Mouse (Mus musculus): Measurements from ENCODE around the gene Abhd16a.
A peak's percentile ranks its signal among the peaks of the same experiment; 100 is the strongest.

The Abhd16a gene

DNA sequence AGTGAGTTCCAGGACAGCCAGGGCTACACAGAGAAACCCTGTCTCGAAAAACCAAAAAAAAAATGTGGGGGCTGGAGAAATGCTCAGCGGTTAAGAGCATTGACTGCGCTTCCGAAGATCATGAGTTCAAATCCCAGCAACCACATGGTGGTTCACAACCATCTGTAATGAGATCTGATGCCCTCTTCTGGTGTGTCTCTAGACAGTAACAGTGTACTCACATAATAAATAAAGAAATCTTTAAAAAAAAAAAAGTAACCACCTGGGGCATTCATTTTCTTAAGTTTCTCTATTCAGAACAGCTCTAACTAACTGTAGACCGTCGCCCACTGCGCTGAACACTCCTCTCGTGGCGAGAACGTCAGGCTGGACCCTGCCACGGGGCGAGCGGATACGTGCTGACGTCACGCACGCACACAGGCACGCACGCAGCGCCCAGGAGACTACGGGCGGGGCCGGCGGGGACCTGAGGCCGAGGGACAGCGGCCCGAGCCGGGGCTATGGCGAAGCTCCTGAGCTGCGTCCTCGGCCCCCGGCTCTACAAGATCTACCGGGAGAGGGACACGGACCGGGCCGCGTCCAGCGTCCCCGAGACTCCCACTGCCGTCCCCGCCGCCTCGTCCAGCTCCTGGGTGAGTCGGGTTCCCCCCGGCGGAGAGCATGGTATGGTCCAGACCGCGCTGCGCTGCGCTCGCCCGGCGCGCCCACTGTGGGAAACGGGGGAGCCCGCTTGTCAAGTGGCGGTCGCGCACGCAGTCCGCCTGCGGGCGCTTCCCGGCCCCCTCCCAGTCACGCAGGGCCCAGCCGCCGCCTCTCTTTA lies at the start of gene Abhd16a:
Gene Abhd16a, plus strand, starts transcription at position 439 of the 820 bp plus-strand sequence.
- DNase-seq = peak; percentile 96

DNA sequence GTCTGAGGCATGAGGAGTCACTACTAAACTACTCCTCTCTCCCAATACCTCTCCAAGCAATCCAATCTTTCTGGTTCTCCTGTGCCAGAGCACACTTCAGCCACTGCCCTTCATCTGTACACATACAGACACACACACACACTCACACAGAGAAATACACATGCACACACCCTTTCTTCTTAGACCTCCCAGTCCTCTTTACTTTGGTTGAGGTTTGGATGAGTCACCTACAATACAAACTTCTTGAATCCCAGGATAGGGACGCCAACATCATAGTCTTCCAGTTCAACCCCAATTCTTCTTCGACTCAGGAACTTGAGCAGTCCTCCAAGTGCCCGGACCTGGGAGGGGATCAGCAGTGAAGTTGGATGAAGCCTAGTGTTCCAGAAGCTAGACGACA lies 45.3 kb upstream of the Abhd16a start:
- no peak for DNase-seq

DNA sequence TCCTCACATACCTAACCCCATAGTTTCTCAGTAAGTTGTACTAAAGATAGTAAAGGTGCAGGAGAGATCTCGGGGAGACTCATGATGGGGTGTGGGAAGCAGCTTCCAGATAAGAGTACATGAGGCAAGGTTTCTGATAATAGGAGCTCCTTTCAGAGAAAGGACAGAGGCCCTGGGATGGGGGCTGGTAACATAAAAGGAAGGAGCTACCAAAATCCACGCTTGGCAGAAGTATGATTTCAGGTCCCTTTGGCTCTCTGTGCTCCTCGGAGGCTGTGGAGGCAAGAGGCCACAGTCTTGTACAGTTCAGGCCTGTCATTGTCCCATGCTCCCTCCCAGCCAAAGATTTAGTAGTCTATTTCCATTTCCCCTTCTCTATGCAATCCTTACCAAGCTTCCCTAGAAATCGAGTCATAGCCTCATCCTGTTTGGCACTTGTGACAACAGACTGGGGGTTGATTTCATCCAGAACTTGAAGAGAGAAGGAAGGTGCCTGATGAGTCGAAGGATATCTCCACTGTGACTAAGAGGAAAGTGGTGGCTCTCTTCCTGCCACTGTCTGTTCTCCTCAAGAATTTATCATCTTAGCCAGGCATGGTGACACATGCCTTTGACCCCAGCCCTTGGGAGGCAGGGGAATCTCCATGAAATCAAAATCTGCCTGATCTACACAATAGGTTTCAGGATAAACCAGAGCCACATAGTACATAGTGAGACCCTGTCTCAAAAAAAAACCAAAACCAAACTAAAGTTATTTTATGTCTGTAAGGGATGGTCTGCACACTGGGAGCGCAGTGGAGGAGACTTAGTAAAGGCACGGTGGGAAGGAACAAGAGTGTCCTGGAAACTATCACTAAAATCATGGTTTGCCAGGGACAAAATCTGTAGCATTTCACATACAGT lies 43.9 kb upstream of the Abhd16a start:
- DNase-seq = no peak

DNA sequence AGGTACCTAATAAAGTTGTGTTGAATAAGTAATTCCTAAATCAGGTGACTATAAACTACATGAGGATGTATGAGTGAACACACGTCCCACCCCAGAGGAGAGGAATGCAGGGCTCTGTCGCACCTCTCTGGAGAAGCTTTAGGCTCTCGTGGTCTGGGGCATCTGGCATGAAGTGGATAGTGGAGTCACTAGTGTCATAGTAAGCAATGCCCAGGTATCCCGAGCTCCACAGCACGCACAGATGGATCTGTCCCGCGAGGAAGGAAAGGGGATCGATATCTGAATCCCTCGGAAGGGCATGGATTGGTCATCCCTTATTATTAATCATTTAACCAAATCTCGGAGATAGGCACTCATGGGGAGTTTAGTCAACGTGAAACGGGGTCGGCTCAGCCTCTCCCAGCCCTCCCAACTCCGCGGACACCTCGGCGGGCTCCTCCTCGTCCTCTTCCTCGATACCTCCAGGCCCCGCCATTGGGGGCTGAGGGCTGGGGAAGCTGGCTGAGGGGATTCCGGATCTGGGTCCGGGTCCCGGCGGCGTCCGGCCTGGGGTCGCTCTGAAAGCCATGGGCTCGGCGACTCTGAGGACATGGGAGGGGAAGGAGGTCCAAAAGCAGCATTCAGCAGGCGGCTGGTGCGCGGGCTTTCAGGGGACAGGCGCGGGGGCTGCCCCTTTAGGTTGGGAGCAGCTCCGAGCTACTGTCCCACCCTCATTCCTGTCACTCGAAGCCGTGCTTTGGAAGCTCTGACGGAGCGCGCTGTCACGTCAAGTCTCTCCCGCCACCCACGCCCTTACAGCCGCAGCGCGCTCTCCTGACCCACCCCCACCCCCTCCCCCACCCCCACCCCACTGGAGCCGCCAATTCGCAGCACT lies 43.0 kb upstream of the Abhd16a start:
- no peak for DNase-seq

DNA sequence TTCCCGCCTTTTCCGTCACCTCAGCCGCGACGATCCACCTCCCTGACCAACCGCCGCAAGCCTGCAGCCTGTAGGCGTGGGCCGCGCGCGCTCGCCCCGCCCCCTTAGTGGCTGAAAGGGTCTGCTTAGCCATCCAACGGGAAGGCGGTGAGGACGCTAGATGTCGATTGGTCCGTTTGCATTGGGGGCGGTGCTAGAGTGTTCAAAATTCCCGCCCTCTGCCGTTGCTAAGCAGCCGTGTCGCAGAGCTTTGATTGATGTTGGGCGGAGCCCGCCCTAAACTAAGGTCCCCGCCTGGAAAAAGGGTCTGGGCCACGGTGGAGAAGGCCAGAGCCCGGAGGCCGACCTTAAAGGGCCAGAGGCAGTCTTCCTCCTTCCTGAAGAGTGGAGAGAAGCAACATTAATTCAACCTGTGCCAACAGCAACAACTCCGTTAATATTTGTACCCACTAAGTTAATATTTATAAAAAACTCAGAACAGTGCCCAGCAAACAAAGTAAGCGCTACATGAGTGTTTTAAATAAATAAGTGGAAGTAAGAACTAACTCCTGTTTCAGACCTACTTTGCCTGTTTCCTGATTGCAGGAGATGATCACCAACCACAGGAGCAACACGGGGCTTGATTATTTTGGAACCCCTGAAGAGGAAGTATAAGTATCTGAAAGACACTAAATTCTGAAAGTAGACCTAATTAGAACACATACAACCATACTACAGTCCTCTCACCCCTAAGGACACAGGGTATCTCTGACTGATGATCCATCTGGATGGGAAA lies 42.2 kb upstream of the Abhd16a start, which contains the start of gene Msh5:
Gene Msh5, minus strand, starts transcription at position 65 of the 775 bp plus-strand sequence.
- DNase-seq = peak; percentile 97

DNA sequence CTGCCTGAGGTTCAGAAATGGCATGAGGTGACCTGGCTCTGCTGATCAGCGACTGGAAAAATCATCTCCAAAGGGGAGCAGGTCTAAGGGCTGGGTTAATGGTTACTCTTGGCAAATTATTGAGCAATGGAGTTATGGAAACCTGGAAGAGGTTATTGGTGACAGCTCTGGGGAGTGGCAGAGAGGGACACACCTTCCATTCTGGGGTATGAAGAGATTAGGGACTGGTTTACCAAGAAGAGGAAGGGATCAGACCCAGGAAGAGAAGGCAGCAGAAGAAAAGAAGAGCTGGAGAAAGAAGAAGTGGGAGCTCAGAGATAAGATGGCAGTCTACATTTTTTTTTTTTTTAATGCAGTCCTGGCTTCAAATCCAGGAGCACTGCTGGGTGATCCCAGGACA lies 41.4 kb upstream of the Abhd16a start:
- no peak for DNase-seq

DNA sequence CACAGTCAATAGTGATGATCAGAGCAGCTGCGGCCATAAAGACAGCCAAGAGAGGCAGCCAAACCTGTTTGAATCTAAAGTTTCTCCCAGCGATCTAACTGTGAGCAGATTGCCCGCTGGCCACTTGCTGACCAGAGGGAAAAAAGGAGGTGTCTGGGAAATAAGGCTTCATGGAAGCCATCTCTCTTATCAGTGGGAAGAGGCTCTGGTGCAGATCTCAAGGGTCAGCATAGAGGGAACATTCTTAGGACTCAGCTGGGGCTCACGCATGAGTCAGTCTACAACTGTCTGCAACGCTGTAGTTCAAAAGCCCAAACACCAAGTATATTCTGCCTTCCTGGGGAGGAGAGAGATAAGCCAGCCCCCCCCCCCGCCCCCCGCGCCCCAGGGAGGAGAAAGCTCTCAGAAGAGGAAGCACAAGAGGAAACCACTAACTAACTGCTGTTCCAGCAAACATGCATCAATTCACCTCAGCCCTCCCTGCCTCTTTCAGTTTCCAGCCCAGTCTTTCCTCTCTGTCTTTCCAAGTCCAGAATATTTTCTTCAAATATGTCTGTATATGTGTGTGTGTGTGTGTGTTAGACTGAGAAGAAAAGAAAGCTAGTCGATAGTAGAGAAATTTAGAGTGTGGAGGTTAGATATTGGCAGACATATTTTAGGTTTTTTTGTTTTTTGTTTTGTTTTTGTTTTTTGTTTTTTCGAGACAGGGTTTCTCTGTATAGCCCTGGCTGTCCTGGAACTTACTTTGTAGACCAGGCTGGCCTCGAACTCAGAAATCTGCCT lies 40.7 kb upstream of the Abhd16a start:
- DNase-seq = no peak

DNA sequence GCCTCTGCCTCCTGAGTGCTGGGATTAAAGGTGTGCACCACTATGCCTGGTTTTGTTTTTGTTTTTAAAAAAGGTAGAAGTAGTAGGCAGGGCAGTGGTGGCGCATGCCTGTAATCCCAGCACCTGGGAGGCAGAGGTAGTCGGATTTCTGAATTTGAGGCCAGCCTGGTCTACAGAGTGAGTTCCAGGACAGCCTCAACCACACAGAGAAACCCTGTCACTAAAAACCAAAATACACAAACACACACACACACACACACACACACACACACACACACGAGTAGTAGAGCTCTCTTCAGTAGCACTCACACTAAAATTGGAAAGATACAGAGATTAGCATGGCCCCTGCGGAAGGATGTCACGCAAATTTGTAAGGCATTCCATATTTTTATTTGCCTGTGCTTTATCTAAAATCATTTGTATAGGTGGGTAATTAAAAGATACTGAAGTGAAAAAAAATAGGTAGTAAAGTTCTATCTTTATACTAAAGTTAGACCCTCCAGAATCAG lies 40.1 kb upstream of the Abhd16a start:
- no peak for DNase-seq

DNA sequence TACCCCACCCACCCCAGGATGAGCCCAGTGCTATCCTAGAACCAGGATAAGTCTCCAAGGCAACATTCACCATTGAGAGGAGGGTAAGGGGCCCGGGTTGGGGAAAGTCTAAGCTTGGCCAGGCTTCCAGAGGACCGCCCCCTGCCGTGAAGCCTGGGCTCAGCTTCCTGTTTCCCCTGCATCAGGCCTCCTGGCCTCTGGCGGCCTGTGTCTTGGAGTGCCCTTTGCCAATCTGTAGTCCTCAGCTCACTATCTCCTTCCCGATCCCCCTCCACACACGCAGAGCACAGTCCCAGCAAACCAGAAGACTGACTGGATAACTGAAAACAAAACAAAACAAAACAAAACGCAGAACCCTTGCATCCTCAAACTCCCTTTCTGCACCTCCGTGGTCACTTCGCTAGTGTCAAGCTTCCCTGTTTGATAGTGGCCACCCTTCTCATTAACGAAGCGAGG lies 39.5 kb upstream of the Abhd16a start, which contains the start of gene Clic1:
Gene Clic1, plus strand, starts transcription at position 406 of the 456 bp plus-strand sequence.
- peak; percentile 46 for DNase-seq

DNA sequence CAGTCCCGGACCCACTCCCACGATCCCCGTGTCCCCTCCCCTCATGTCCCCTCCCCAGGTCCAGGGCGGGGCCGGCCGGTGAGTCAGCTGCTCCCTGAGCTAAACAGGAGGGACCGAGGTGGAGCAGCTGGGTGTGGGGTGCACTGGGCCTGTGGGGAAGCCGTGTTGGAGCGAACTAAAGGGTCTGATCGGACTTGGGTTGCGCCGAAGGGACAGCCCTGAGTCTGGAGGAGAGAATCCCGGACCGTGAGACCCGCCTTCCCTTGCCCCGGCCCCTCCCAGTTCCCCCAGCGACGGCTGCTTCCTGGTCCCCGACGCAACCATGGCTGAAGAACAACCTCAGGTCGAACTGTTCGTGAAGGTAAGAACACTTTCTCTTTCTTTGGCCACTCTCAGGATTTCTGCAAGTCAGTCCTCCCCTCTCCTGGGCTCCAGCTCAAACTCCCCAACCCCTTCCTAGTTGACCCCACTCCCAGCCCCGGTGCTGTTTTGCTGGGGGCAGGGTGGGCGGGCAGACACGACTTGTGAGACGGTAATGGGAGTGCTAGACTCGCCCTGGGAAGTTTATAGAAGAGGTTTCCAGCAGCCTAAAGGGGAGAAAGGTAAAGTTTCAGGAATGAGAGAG lies 38.8 kb upstream of the Abhd16a start:
- DNase-seq = peak; percentile 60

DNA sequence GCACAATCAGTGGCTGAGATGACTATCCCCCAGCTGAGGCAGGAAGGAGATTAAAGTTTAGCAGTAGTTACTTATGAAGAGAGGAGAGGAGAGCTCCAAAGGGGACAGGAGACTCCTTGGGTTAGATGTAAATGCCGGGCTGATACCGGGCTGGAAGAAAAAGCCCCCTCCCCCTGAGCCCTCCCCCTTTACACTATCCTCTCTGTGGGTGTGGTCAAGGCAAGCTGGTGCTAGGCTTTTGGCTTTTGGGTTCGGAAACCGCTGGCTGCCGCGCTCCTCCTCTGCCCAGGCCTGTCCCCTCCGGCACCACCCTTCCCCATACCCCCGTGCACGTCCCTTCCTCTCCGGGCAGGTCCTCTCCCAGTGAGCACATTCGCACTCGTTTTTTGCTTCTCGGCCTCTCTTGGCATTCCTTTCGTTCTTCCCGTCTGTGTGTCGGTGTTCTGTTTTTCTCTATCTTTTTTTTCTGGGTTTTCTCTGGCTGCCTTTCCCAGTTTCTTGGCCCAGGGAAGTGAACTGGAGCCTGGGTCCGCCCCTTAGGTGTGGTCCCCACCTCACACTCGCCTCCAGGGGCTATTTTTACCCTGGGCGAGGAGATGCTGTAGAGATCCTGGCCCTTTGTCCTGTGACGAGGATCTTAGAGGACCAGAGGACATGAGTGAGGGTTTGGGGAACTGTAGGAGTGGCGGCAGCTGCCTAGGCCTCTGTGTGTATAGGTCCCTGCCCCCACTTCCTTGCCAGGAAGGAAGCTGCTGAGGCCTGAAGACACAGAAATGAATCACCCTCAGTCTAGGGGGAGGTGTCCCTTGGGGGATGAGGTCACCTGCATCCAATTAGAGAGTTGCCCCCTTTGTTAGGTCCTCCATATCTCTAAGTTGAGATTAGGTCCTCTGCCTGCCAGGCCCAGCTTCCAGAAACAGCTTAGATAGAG lies 37.6 kb upstream of the Abhd16a start:
- DNase-seq = peak; percentile 71

DNA sequence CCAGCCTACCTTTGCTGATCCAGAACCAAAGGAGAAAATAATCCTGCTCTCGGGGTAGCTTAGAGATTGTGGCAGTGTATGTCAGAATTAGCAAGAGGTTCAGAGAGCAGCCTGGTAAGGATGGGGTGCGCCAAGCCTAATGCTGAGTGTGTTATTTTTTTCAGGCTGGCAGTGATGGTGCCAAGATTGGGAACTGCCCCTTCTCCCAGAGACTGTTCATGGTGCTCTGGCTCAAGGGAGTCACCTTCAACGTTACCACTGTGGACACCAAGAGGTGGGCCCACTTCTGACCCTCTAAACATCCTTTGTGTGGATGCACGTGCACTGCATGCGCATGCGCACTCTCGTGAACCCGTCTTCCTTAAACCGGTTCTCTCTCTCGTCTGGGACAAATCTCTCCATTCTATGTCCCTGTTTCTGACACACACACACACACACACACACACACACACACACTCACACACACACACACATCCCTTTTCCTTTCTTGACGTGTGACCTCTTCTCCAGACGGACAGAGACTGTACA lies 36.7 kb upstream of the Abhd16a start:
- peak; percentile 32 for DNase-seq

DNA sequence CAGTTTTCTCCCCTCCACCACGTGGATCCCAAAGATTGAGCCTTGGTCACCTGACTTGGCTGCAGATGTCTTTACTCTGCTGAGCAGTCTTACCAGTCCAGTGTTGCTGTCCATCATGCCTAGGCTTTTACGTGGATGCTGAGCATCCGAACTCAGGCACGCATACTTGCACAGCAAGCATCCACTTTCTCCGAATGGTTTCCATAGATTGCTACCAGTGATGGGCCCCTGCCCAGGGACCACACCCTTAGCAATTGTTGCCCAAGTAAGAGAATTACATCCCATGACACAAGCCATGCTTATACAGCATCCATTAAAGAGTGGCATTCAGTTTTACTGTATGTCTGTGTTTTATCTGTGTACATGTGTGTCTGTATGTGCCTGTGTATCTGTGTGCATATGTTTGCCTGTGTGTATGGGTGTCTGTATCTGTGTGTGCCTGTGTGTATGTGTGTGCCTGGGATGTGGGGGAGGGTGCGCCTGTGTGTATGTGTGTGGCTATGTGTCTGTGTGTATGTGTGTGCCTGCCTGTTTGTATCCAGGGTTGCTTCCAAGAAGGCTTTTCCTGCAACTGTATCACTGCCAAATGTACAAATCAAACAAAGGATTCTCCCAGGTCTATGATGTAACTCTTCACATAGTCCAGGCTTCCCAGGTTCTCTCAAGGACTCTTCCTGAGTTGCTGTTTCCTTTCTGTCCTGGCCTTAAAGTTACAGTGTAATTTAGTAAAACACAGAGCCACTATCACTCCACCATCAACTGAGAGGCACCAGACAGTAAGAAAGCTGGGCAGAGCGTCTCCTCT lies 33.2 kb upstream of the Abhd16a start:
- DNase-seq = no peak

DNA sequence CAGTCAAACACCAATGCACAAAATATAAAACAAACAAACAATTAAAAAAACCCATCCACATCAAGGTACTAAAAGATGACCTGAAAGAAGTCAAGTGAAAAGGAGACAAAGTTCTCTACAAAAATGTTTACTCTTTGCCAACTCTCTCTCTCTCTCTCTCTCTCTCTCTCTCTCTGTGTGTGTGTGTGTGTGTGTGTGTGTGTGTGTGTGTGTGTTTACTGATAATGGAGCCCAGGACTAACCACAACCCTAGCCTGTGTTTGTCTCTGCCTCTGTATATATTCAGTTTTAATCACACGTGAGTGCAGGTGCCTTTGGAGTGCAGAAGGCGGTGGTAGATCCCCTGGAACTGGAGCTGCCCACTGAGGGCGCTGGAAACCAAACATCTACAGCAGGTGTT lies 32.0 kb upstream of the Abhd16a start:
- no peak for DNase-seq

DNA sequence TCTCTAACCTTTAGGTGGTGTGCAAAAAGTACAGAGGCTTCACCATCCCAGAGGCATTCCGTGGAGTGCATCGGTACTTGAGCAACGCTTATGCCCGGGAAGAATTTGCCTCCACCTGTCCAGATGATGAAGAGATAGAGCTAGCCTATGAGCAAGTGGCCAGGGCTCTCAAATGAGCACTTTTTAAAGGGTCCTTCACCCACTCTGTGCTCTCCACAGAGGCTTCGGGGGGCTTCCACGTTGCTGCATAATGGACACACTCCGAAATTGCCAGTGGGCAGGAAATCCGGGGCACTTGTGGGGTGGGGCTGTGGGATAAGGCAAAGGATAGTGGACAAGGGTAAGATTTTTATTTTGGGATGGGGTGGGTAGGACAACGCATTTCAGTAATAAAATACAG lies 30.7 kb upstream of the Abhd16a start:
- DNase-seq = peak; percentile 51

DNA sequence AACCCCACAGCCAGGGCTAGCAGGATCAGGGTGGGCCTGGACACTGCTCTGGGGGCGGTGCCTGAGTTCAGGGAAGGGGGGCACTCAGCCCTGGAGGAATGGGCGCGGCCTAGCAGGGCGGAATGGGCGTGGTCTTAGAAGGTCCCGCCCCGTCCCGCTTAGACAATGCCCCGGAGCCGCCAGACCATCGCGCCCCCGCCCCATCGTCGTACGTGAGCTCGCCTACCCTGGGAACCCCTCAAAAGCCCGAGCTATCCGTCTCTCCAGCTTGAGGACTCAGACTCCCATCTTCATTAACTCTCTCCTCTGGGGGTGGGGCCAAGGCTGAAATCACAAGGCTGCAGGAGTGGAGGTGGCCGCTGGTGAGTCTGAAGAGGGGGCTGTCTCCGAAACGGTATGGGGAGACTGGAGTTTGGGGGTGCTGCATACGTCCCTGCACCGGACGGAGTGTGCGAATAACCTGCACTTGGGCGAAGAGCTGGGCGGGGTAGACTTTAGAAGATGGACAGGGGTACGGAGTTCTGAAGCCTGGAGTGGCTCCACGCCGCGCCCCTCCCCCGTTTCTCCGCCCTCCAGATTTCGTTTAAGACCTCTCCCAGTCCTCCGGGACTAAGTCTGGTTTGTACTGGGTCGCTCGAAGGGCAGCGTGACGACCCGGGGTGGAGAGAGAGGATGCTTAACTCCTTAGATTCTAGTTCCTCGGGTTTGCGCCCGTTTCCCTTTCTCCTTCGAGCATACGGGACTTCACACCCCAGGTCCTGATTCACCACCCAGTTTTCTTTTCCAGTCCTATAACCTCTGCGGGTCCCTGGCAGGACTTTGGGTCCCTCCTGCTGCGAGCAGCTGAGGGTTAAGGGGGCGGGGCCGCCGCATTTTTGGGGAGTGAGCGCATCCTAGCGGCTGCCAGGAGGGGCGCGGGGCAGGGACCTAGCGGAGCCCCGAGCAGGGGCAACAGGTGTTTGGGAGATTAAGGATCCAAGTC lies 29.9 kb upstream of the Abhd16a start, which contains the start of gene Ddah2:
Gene Ddah2, plus strand, starts transcription at position 125 of the 982 bp plus-strand sequence.
- peak; percentile 87 for DNase-seq
